Mouse (Mus musculus) adrenal gland, postnatal 4 days (tissue): Measurements from ENCODE around the gene Ociad2. TPM values are rescaled to one million over a fixed set of nuclear protein-coding genes. Genes with fewer than 3 reads are reported as not detected.

Source experiments
- DNase-seq, 2 experiments: peaks; one replicate each; pipeline ENCODE4 v3.0.0; 2021 to 2022; ENCODE audit warnings: low spot score in 2 of 2, mixed read lengths in 2 of 2
- total RNA-seq, 2 experiments: library from RNA; stranded (reverse); gene quantifications; 2 replicates each; pipeline ENCODE4 v1.2.3; 2021

Ociad2 gene
- total RNA-seq, 2 experiments from 2014 or later, result 11.4 to 11.7 TPM

DNA sequence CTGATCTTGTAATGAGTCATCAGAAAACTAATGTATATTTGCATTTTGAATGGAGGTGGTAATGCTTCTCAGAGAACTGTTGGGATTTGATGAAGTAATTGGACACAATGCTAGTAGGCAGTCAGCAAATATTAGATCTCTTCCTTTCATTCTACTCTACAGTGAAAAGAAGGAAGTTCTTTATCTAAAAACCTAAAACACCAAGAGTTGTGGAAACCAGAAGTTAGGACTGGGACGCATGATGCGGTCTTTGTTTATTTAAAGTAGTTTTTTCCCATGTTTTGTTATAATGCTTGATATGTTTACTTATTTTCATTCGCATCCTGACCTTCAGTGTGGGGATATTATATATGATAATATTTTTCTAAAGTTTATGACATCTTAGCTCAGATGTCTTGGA lies 33.5 kb downstream of the Ociad2 start:
- no peak for DNase-seq

- DNase-seq, result no peak
These were observed 34.3 kb downstream of the Ociad2 start for GRCm38 (mm10) chr5:73306486-73306885.

- DNase-seq, result no peak
These were observed 36.3 kb downstream of the Ociad2 start for GRCm38 (mm10) chr5:73304507-73304906.

DNA sequence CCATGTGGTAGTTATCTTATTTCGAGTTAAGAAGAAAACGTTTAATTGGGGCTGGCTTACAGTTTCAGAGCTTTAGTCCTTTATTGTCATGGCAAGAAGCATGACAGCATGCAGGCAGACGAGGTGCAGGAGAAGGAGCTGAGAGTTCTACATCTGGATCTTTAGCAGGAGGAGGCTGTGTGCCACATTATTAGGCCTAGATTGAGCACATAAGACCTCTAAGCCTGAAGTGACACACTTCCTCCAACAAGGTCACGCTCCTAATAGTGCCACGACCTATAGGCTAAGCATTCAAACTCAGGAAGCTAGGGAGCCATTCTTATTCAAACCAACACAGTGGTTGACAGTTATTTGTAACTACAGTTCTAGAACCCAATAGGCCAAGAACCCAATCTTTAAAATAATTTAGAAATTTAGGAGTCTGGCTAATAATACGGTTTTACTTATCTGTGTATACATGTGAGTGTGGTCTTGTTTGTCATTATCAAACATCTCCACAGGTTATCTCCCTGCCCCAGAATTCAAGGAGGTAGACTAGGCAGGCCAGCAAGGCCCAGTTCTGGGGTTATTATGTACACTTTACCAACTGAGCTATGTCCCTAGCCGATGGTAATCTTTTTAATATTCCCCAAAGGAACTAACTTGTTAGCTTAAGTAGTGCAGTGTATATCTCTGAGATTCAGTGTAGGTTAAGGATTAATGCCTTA lies 39.1 kb downstream of the Ociad2 start:
- no peak for DNase-seq

- no peak for DNase-seq
These were observed 44.9 kb downstream of the Ociad2 start for GRCm38 (mm10) chr5:73295916-73296315.

GRCm38 (mm10) chr5:73295016-73295415 lies 45.8 kb downstream of the Ociad2 start:
- no peak for DNase-seq

GRCm38 (mm10) chr5:73293458-73293827 lies 47.4 kb downstream of the Ociad2 start:
- no peak for DNase-seq

GRCm38 (mm10) chr5:73292502-73293457 lies 48.0 kb downstream of the Ociad2 start, which contains the start of gene Ociad1:
Ociad1 (plus strand) TSS chr5:73292784.
- DNase-seq, result peak; percentile 79 to 88

DNA sequence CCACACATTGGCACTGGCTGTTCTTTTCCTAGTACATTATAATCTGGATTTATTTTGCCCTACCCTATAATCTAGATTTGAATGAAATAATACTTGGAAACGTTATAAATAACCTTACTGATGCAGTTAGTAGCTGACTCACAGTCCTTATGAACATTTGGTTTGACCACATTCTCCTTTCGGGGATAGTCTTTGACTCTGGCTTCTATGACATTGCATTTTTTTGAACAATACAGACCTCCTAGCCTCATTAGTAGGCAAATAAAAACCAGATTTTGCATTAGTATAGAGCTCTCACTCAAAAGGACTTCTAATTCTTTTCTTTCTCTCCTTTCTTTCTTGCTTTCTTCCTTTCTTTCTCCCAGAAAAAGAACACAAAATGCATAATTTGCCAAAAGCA lies 50.9 kb downstream of the Ociad2 start:
- no peak for DNase-seq

GRCm38 (mm10) chr5:73286603-73287002 lies 54.2 kb downstream of the Ociad2 start:
- no peak for DNase-seq

DNA sequence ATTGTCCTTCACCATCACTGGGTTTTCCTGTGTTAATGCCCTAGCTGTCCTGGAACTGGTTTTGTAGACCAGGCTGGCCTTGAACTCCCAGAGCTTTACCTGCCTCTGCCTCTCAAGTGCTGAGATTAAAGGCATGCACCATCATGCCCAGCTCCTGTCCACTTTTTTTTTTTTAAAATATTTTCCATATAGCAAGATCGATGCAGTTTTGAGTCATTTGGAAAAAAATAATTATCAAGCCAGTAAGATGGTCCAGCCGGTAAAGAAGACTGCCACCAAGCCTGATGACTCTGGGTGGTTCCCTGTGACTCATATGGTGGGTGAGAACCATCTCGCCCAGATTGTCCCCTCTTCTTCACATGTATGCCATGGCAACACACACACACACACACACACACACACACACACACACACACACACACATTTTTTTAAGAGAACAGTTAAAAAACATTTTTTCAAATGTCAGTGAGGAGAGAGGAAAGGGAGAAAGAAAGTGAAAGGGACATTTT lies 55.3 kb downstream of the Ociad2 start:
- no peak for DNase-seq

GRCm38 (mm10) chr5:73284046-73284445 lies 56.8 kb downstream of the Ociad2 start:
- no peak for DNase-seq

DNA sequence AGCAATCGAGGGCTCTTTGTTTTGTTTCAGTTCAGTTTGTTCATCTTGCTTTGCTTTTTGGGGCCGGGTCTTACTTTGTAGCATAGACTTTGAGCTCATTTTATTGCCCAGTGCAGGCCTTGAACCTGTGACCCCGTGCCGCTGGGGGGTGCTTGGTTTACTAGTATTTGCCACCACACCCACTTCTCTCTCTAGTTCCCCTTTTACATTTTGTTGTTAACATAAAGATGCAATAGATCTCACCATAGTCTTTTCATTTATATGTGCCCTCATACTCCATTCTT lies 60.3 kb downstream of the Ociad2 start:
- no peak for DNase-seq

- no peak for DNase-seq
These were observed 60.9 kb downstream of the Ociad2 start for GRCm38 (mm10) chr5:73279732-73280566.

GRCm38 (mm10) chr5:73279190-73279589 lies 61.6 kb downstream of the Ociad2 start:
- no peak for DNase-seq

DNA sequence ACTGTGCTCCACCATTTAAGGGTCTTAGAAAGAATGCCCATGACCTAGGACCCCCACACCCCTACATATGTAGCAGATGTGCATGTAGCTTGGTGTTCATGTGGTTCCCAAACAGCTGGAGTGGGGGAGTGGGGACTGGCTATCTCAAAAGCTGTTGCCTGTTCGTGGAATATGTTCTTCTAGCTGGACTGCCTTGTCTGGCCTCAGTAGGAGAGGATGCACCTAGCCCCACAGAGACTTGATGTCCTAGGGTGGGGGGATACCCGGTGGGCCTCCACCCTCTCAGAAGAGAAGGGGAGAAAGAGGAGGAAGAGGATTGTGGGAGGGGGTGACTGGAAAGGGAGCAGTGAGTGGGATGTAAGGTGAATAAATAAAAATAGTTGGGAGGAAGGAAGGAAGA lies 65.9 kb downstream of the Ociad2 start:
- DNase-seq, result no peak

GRCm38 (mm10) chr5:73273171-73273570 lies 67.7 kb downstream of the Ociad2 start:
- DNase-seq, result no peak
